Mouse (Mus musculus): Measurements from ENCODE around the gene Dhcr24. TPM values are rescaled to one million over a fixed set of nuclear protein-coding genes. Genes with fewer than 3 reads are reported as not detected.

Gene Dhcr24
- total RNA-seq, 1 experiment from 2014 or later = 3.6 TPM

GRCm38 (mm10) chr4:106559343-106560212, 1.3 kb upstream of the Dhcr24 start:
- no peak for ATAC-seq (ENCODE audit: extremely low read depth, insufficient number of reproducible peaks, low FRiP score, poor library complexity, severe bottlenecking)

- ATAC-seq (ENCODE audit: extremely low read depth, insufficient number of reproducible peaks, low FRiP score, poor library complexity, severe bottlenecking) = 0 out of 2 replicates have a peak, but pooled peaks have one; percentile 4
Measured at GRCm38 (mm10) chr4:106560213-106560845, 509 bp upstream of the Dhcr24 start.

- no peak for ATAC-seq (ENCODE audit: extremely low read depth, insufficient number of reproducible peaks, low FRiP score, poor library complexity, severe bottlenecking)
Measured at GRCm38 (mm10) chr4:106562006-106562405, 1.2 kb downstream of the Dhcr24 start.

- ATAC-seq (ENCODE audit: extremely low read depth, insufficient number of reproducible peaks, low FRiP score, poor library complexity, severe bottlenecking) = no peak
Measured at GRCm38 (mm10) chr4:106562837-106563790, 2.3 kb downstream of the Dhcr24 start.

GRCm38 (mm10) chr4:106564161-106564560, 3.3 kb downstream of the Dhcr24 start:
- no peak for ATAC-seq (ENCODE audit: extremely low read depth, insufficient number of reproducible peaks, low FRiP score, poor library complexity, severe bottlenecking)

- no peak for ATAC-seq (ENCODE audit: extremely low read depth, insufficient number of reproducible peaks, low FRiP score, poor library complexity, severe bottlenecking)
Measured at GRCm38 (mm10) chr4:106569680-106570079, 8.8 kb downstream of the Dhcr24 start.

- ATAC-seq (ENCODE audit: extremely low read depth, insufficient number of reproducible peaks, low FRiP score, poor library complexity, severe bottlenecking) = no peak
Measured at GRCm38 (mm10) chr4:106571081-106571724, 10.4 kb downstream of the Dhcr24 start.

GRCm38 (mm10) chr4:106575022-106575421, 14.2 kb downstream of the Dhcr24 start:
- ATAC-seq (ENCODE audit: extremely low read depth, insufficient number of reproducible peaks, low FRiP score, poor library complexity, severe bottlenecking) = no peak

- ATAC-seq (ENCODE audit: extremely low read depth, insufficient number of reproducible peaks, low FRiP score, poor library complexity, severe bottlenecking) = no peak
Measured at GRCm38 (mm10) chr4:106577511-106577910, 16.7 kb downstream of the Dhcr24 start.

- ATAC-seq (ENCODE audit: extremely low read depth, insufficient number of reproducible peaks, low FRiP score, poor library complexity, severe bottlenecking) = no peak
Measured at GRCm38 (mm10) chr4:106581176-106581864, 20.5 kb downstream of the Dhcr24 start.

- no peak for ATAC-seq (ENCODE audit: extremely low read depth, insufficient number of reproducible peaks, low FRiP score, poor library complexity, severe bottlenecking)
Measured at GRCm38 (mm10) chr4:106581865-106582204, 21.0 kb downstream of the Dhcr24 start.

GRCm38 (mm10) chr4:106582428-106583153, 21.8 kb downstream of the Dhcr24 start:
- ATAC-seq (ENCODE audit: extremely low read depth, insufficient number of reproducible peaks, low FRiP score, poor library complexity, severe bottlenecking) = no peak

GRCm38 (mm10) chr4:106584665-106585064, 23.8 kb downstream of the Dhcr24 start:
- no peak for ATAC-seq (ENCODE audit: extremely low read depth, insufficient number of reproducible peaks, low FRiP score, poor library complexity, severe bottlenecking)

GRCm38 (mm10) chr4:106587075-106587474, 26.2 kb downstream of the Dhcr24 start:
- no peak for ATAC-seq (ENCODE audit: extremely low read depth, insufficient number of reproducible peaks, low FRiP score, poor library complexity, severe bottlenecking)

- ATAC-seq (ENCODE audit: extremely low read depth, insufficient number of reproducible peaks, low FRiP score, poor library complexity, severe bottlenecking) = peak; percentile 20; the same call in 1 of the 2 replicates
Measured at GRCm38 (mm10) chr4:106590142-106590541, 29.3 kb downstream of the Dhcr24 start.

GRCm38 (mm10) chr4:106590871-106591270, 30.0 kb downstream of the Dhcr24 start:
- ATAC-seq (ENCODE audit: extremely low read depth, insufficient number of reproducible peaks, low FRiP score, poor library complexity, severe bottlenecking) = no peak

GRCm38 (mm10) chr4:106593636-106594035, 32.8 kb downstream of the Dhcr24 start:
- ATAC-seq (ENCODE audit: extremely low read depth, insufficient number of reproducible peaks, low FRiP score, poor library complexity, severe bottlenecking) = no peak

GRCm38 (mm10) chr4:106596200-106596599, 35.4 kb downstream of the Dhcr24 start:
- ATAC-seq (ENCODE audit: extremely low read depth, insufficient number of reproducible peaks, low FRiP score, poor library complexity, severe bottlenecking) = no peak
